Mouse (Mus musculus) ES-E14 (cell line): ENCODE data around the gene Pde3a.

Experiments used
- CHD2 ChIP-seq: IDR thresholded peaks from 2 replicates; pipeline ENCODE4 v1.6.1; 2014; ENCODE audit warnings: mild to moderate bottlenecking, low read depth, low read length, inconsistent platforms
- HCFC1 ChIP-seq: IDR thresholded peaks from 2 replicates; pipeline ENCODE4 v1.6.1; 2012; ENCODE audit warnings: low read length, inconsistent platforms, borderline replicate concordance; ENCODE audit not compliant: insufficient read depth
- MAFK ChIP-seq: IDR thresholded peaks from 2 replicates; pipeline ENCODE4 v1.6.1; 2014; ENCODE audit warnings: mild to moderate bottlenecking, low read depth, low read length, inconsistent platforms; ENCODE audit not compliant: insufficient read depth

DNA sequence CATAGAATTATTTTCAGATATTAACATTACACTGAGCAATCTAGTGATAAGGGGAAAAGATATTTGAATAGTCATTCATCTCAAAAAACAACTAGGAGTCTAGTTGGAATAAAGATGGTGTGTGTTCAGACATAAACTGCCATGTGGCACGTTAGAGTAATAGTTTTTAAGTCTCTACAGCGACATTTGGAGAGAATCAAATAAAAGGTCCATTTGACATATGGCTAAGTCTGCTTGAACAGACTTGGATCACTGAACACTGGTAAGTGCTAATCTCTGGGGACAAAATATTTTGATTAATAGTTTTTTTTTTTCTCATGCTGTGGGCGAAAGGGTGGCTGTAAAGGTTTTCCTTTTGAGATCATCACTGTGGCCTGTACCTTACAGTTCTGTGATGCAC is 69.4 kb downstream of the Pde3a start:
- TF ChIP-seq MAFK (no peak), HCFC1 (no peak), CHD2 (no peak)
